Mouse (Mus musculus) MEL (cell line): ENCODE data around the gene Csnk2a2. TPM values are rescaled to one million over a fixed set of nuclear protein-coding genes. Genes with fewer than 3 reads are reported as not detected.
A peak's percentile ranks its signal among the peaks of the same experiment; 100 is the strongest.

ENCODE experiments used
- DNase-seq: peaks from one replicate; pipeline ENCODE4 v3.0.0; 2011; ENCODE audit warnings: low read depth, low spot score
- H3K27ac ChIP-seq: 2 replicates; pipeline ENCODE4 v1.5.1; 2012; ENCODE audit warnings: low read depth, mild to moderate bottlenecking, control low read depth, low read length, moderate library complexity; ENCODE audit not compliant: control insufficient read depth
- H3K27me3 ChIP-seq, 2 experiments: fragments of 150-350 bp in 1 of 2; sonication (generic) in 1 of 2; 2 replicates each; pipeline ENCODE4 v1.6.1; 2012; ENCODE audit warnings: low read length in 2 of 2, mild to moderate bottlenecking in 2 of 2, improper control_type of control experiment in 1 of 2, moderate library complexity in 1 of 2; ENCODE audit not compliant: insufficient read depth in 2 of 2, control insufficient read depth in 1 of 2
- H3K36me3 ChIP-seq, 2 experiments: 2 replicates each; pipeline ENCODE4 v1.6.1; 2012 to 2014; ENCODE audit warnings: low read length in 2 of 2, improper control_type of control experiment in 1 of 2, inconsistent platforms in 1 of 2, mild to moderate bottlenecking in 1 of 2; ENCODE audit not compliant: insufficient read depth in 2 of 2, control insufficient read depth in 1 of 2
- H3K4me1 ChIP-seq, 2 experiments: fragments of 150-350 bp in 1 of 2; sonication (generic) in 1 of 2; 2 replicates each; pipeline ENCODE4 v1.6.1; 2012; ENCODE audit warnings: low read length in 2 of 2, improper control_type of control experiment in 1 of 2, mild to moderate bottlenecking in 1 of 2; ENCODE audit not compliant: insufficient read depth in 2 of 2, control insufficient read depth in 1 of 2
- H3K4me3 ChIP-seq, 2 experiments: fragments of 150-350 bp in 1 of 2; sonication (generic) in 1 of 2; 2 replicates each; pipeline ENCODE4 v1.5.1; 2012; ENCODE audit warnings: low read depth in 2 of 2, low read length in 2 of 2, mild to moderate bottlenecking in 2 of 2, moderate library complexity in 2 of 2, control low read depth in 1 of 2, improper control_type of control experiment in 1 of 2; ENCODE audit not compliant: control insufficient read depth in 1 of 2, insufficient read depth in 1 of 2
- H3K79me2 ChIP-seq: 2 replicates; pipeline ENCODE4 v1.6.1; 2012; ENCODE audit warnings: mild to moderate bottlenecking, low read length, moderate library complexity; ENCODE audit not compliant: control insufficient read depth, poor library complexity, insufficient read depth
- H3K9ac ChIP-seq: 2 replicates; pipeline ENCODE4 v1.6.1; 2012; ENCODE audit warnings: low read depth, mild to moderate bottlenecking, control low read depth, low read length, moderate library complexity; ENCODE audit not compliant: control insufficient read depth, poor library complexity, severe bottlenecking
- H3K9me3 ChIP-seq: fragments of 150-350 bp; sonication (generic); replicated peaks from 2 replicates; pipeline ENCODE4 v1.6.1; 2012; ENCODE audit warnings: mild to moderate bottlenecking, low read length, improper control_type of control experiment, moderate library complexity; ENCODE audit not compliant: insufficient read depth
- CHD1 ChIP-seq: IDR thresholded peaks from 2 replicates; pipeline ENCODE4 v1.6.1; 2012; ENCODE audit warnings: low read depth, mild to moderate bottlenecking, inconsistent platforms, low read length, improper control_type of control experiment
- CHD2 ChIP-seq: IDR thresholded peaks from 2 replicates; pipeline ENCODE4 v1.6.1; 2011; ENCODE audit warnings: low read length, improper control_type of control experiment
- ETS1 ChIP-seq: IDR thresholded peaks from 2 replicates; pipeline ENCODE4 v1.6.1; 2012; ENCODE audit warnings: low read depth, mild to moderate bottlenecking, inconsistent platforms, low read length, improper control_type of control experiment, moderate library complexity
- GABPA ChIP-seq: IDR thresholded peaks from 2 replicates; pipeline ENCODE4 v1.6.1; 2012; ENCODE audit warnings: low read depth, mild to moderate bottlenecking, inconsistent platforms, low read length, improper control_type of control experiment, moderate library complexity
- JUND ChIP-seq: IDR thresholded peaks from 2 replicates; pipeline ENCODE4 v1.6.1; 2011; ENCODE audit warnings: low read depth, mild to moderate bottlenecking, improper control_type of control experiment, low read length
- MAFK ChIP-seq: IDR thresholded peaks from 2 replicates; pipeline ENCODE4 v1.6.1; 2011; ENCODE audit warnings: low read depth, mild to moderate bottlenecking, low read length, improper control_type of control experiment, borderline replicate concordance
- MAX ChIP-seq: IDR thresholded peaks from 2 replicates; pipeline ENCODE4 v1.6.1; 2011; ENCODE audit warnings: low read length, improper control_type of control experiment
- MXI1 ChIP-seq: IDR thresholded peaks from 2 replicates; pipeline ENCODE4 v1.6.1; 2011; ENCODE audit warnings: mild to moderate bottlenecking, low read depth, low read length, improper control_type of control experiment
- MYC ChIP-seq: IDR thresholded peaks from 2 replicates; pipeline ENCODE4 v1.6.1; 2011; ENCODE audit warnings: low read depth, mild to moderate bottlenecking, low read length, improper control_type of control experiment, moderate library complexity
- NELFE ChIP-seq: IDR thresholded peaks from 2 replicates; pipeline ENCODE4 v1.6.1; 2011; ENCODE audit warnings: low read depth, low read length, improper control_type of control experiment
- RAD21 ChIP-seq: IDR thresholded peaks from 2 replicates; pipeline ENCODE4 v1.6.1; 2011; ENCODE audit warnings: mild to moderate bottlenecking, low read depth, low read length, improper control_type of control experiment
- RCOR1 ChIP-seq: IDR thresholded peaks from 2 replicates; pipeline ENCODE4 v1.6.1; 2012; ENCODE audit warnings: low read depth, mild to moderate bottlenecking, inconsistent platforms, low read length, improper control_type of control experiment
- SIN3A ChIP-seq: IDR thresholded peaks from 2 replicates; pipeline ENCODE4 v1.6.1; 2012; ENCODE audit warnings: low read length, improper control_type of control experiment, inconsistent platforms
- SMC3 ChIP-seq: IDR thresholded peaks from 2 replicates; pipeline ENCODE4 v1.6.1; 2011; ENCODE audit warnings: low read depth, low read length, improper control_type of control experiment
- TAL1 ChIP-seq: IDR thresholded peaks from 2 replicates; pipeline ENCODE4 v1.6.1; 2012; ENCODE audit warnings: mild to moderate bottlenecking, inconsistent platforms, low read length, moderate library complexity, mixed read lengths
- TCF12 ChIP-seq: IDR thresholded peaks from 2 replicates; pipeline ENCODE4 v1.6.1; 2014; ENCODE audit warnings: low read depth, mild to moderate bottlenecking, inconsistent platforms, low read length, improper control_type of control experiment, moderate library complexity
- UBTF ChIP-seq: IDR thresholded peaks from 2 replicates; pipeline ENCODE4 v1.6.1; 2012; ENCODE audit warnings: low read depth, mild to moderate bottlenecking, inconsistent platforms, low read length, improper control_type of control experiment, moderate library complexity, borderline replicate concordance; ENCODE audit not compliant: insufficient read depth
- USF1 ChIP-seq: IDR thresholded peaks from 2 replicates; pipeline ENCODE4 v1.6.1; 2014; ENCODE audit warnings: low read depth, mild to moderate bottlenecking, inconsistent platforms, low read length, improper control_type of control experiment, moderate library complexity
- USF2 ChIP-seq, 2 experiments: IDR thresholded peaks; 2 replicates each; pipeline ENCODE4 v1.6.1; 2011 to 2012; ENCODE audit warnings: improper control_type of control experiment in 2 of 2, low read length in 2 of 2, borderline replicate concordance in 1 of 2, inconsistent platforms in 1 of 2, low read depth in 1 of 2, mild to moderate bottlenecking in 1 of 2; ENCODE audit not compliant: insufficient read depth in 1 of 2
- ZC3H11A ChIP-seq: IDR thresholded peaks from 2 replicates; pipeline ENCODE4 v1.6.1; 2012; ENCODE audit warnings: low read depth, mild to moderate bottlenecking, inconsistent platforms, low read length, improper control_type of control experiment
- ZNF384 ChIP-seq: IDR thresholded peaks from 2 replicates; pipeline ENCODE4 v1.6.1; 2012; ENCODE audit warnings: low read depth, mild to moderate bottlenecking, inconsistent platforms, low read length, improper control_type of control experiment
- polyA plus RNA-seq, 2 experiments: library from polyadenylated mRNA; stranded (reverse) in 1 of 2; unstranded in 1 of 2; fragments of >175 nt in 1 of 2; fragments of >200 nt in 1 of 2; gene quantifications; 2 replicates each; pipeline versions ENCODE4 v1.2.1 to v1.2.4; 2012; ENCODE audit warnings: low replicate concordance in 2 of 2, low read depth in 1 of 2; ENCODE audit not compliant: insufficient read length in 2 of 2, insufficient read depth in 1 of 2, missing spikeins in 1 of 2
- total RNA-seq: library from RNA; depleted of rRNA; stranded (reverse); fragments of 300-350 nt; gene quantifications from 2 replicates; pipeline ENCODE4 v1.2.3, GENCODE M21; 2012

The Csnk2a2 gene
- total and polyA plus RNA-seq, 3 experiments: 44.0 to 121 TPM; not detected in 1

- TF ChIP-seq USF2 (IDR thresholded peaks at IDR 0.05; ENCODE audit: borderline replicate concordance in 1 of 2, insufficient read depth in 1 of 2, low read depth in 1 of 2, low read length in 2 of 2): no peak
- peak; percentile 99 for TF ChIP-seq MXI1
- peak; percentile 49 for TF ChIP-seq TCF12
- TF ChIP-seq USF1: peak; percentile 87
- TF ChIP-seq TAL1: no peak
- no peak for TF ChIP-seq GABPA
- TF ChIP-seq MYC: peak; percentile 92
- peak; percentile 94 for TF ChIP-seq RCOR1
- peak; percentile 82 for TF ChIP-seq NELFE
- TF ChIP-seq ZNF384: no peak; the same call in 1 of the 2 replicates
- peak; percentile 100 for TF ChIP-seq SIN3A
- no peak for TF ChIP-seq MAFK
- TF ChIP-seq CHD1: no peak
Observed at GRCm38 (mm10) chr8:95434686-95435439, 55.0 kb downstream of the Csnk2a2 start, which contains the start of gene Cfap20 (continued).

- H3K4me1 ChIP-seq: peaks cover 11 to 38% of the 10 kb centered on the region in 2 experiments
- DNase-seq: no peak
- TF ChIP-seq USF1 (peak; percentile 81), SMC3 (no peak), ZNF384 (no peak)
- TF ChIP-seq, all 39 proteins: peak for 1
- peak overlapping the region; percentile 89 to 96 for H3K4me3 ChIP-seq
- H3K36me3 ChIP-seq: peaks cover 0 to 32% of the 10 kb centered on the region in 2 experiments; a peak in 2 of 4 replicates
- H3K79me2 ChIP-seq: peaks cover 43% of the 10 kb centered on the region
- H3K27me3 ChIP-seq: no peaks in the 10 kb centered on the region
- H3K27ac ChIP-seq: peak overlapping the region; percentile 71
- no peaks in the 10 kb centered on the region for H3K9me3 ChIP-seq
- H3K9ac ChIP-seq: peak overlapping the region; percentile 92
Observed at GRCm38 (mm10) chr8:95434233-95434632, 55.6 kb downstream of the Csnk2a2 start.

GRCm38 (mm10) chr8:95433124-95433523 lies 56.7 kb downstream of the Csnk2a2 start:
- Histone ChIP-seq H3K4me1 (peaks cover 19 to 42% of the 10 kb centered on the region in 2 experiments), H3K9ac (peak overlapping the region; percentile 92), H3K79me2 (peaks cover 43% of the 10 kb centered on the region)
- DNase-seq: peak; percentile 19
- no peak for TF ChIP-seq RAD21
- no peak for TF ChIP-seq UBTF
- TF ChIP-seq USF1: no peak
- no peak for TF ChIP-seq CHD2
- no peak for TF ChIP-seq NELFE
- no peak for TF ChIP-seq MAX
- TF ChIP-seq SIN3A: no peak
- TF ChIP-seq ETS1: no peak
- no peak for TF ChIP-seq ZC3H11A
- no peak for TF ChIP-seq JUND
- no peak for TF ChIP-seq RCOR1
- TF ChIP-seq, all 39 proteins: peak for 0
- Histone ChIP-seq H3K36me3 (peaks cover 0 to 32% of the 10 kb centered on the region in 2 experiments; a peak in 2 of 4 replicates), H3K4me3 (peak overlapping the region; percentile 89 to 96), H3K9me3 (no peaks in the 10 kb centered on the region), H3K27ac (no peak overlapping the region; the same call in 1 of the 2 replicates), H3K27me3 (no peaks in the 10 kb centered on the region)
